Mouse (Mus musculus) E14TG2a.4 (cell line): ENCODE measurements around the gene Gorasp2.

ENCODE experiments used
- CTCF ChIP-seq: conservative IDR thresholded peaks from 2 replicates; pipeline ENCODE4 v1.5.1; 2014; ENCODE audit warnings: low read length
- NANOG ChIP-seq: IDR thresholded peaks from 2 replicates; pipeline ENCODE4 v1.6.1; 2014; ENCODE audit warnings: borderline replicate concordance, low read length, mixed read lengths
- POU5F1 ChIP-seq: IDR thresholded peaks from 2 replicates; pipeline ENCODE4 v1.6.1; 2014; ENCODE audit warnings: low read length, borderline replicate concordance

- TF ChIP-seq CTCF (no peak), POU5F1 (no peak), NANOG (no peak)
Measured at GRCm38 (mm10) chr2:70631321-70631720, 30.1 kb upstream of the Gorasp2 start.
